Mouse (Mus musculus): ENCODE data around the gene Mgea5. TPM values are rescaled to one million over a fixed set of nuclear protein-coding genes. Genes with fewer than 3 reads are reported as not detected.
"Not testable (repeated sequence)": the region's sequence is repeated elsewhere in the genome, so short reads cannot be mapped to it uniquely, and the experiment has no call there.

Gene Mgea5
- polyA plus RNA-seq, 1 experiment from 2014 or later: 38.9 TPM

DNA sequence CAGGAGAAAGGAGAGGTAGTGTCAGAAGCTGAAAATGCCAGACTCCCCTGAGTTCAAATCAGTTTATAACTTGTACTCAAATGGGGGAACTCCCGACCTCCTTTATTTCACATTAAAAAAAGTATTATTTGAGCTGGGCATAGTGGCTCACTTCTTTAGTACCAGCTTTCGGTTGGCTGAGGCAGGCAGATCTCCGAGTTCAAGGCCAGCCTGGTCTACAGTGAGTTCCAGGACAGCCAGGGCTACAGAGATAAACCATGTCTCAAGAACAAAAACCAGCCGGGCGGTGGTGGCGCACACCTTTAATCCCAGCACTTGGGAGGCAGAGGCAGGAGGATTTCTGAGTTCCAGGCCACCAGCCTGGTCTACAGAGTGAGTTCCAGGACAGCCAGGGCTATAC is 22.2 kb upstream of the Mgea5 start:
- not testable (repeated sequence) for DNase-seq (ENCODE audit: low spot score); H3K36me3 ChIP-seq (ENCODE audit: control insufficient read depth, insufficient read depth, low read length); H3K4me2 ChIP-seq; H3K27ac ChIP-seq (ENCODE audit: low read depth, low read length); H3K4me3 ChIP-seq (ENCODE audit: low read depth, low read length); H3K9ac ChIP-seq (ENCODE audit: low read depth, low read length); ATAC-seq (replicated peaks; ENCODE audit: low FRiP score); H3K9me3 ChIP-seq (ENCODE audit: control insufficient read depth, low read length); H3K27me3 ChIP-seq (replicated peaks; ENCODE audit: control insufficient read depth, insufficient read depth, low read length)
- WGBS: 89% methylated on average over 6 of the region's 6 CpGs
- H3K4me1 ChIP-seq (replicated peaks; ENCODE audit: control insufficient read depth, insufficient read depth, low read length): peaks cover 22% of the 10 kb centered on the region

DNA sequence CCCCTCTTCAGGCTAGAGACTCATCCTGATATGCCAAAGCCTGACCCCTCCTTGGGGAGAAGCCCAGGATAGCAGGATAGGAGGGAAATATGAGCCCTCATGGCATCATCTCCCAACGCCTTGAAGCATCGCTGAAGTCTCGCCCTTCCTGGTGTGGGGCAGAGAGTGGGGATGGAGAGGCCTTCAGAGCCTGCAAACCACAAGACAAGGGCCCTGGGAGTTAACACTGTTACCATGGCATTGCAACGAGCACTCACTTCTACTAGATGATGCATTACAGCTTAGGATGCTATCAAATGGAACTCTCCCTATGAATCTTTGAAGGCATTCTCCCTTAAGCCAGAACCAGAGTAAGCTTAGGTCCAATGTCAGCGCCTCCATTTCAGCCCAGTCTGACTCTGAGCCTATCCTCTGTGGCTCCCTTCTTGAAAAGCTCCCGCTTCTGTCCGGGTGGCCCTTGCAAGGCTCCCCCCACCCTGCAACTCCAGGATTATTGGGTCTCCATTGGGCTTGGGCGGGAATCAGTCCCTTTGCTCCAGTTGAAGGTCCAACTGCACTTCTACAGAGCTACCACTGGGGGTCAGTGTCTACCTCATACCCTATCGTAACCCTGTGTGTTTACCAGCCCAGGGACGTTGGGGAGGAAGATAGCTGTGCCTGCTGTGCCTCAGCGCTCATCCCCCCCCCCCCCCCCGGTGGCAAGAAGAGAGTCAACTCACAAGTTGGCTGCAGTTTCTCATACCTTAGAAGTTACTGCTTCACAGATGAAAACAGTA is 21.1 kb upstream of the Mgea5 start:
- 21% methylated on average over 12 of the region's 12 CpGs for WGBS

GRCm38 (mm10) chr19:45803408-45803807 is 19.8 kb upstream of the Mgea5 start:
- H3K9me3 ChIP-seq (ENCODE audit: control insufficient read depth, low read length): no peaks in the 10 kb centered on the region
- peaks cover 22% of the 10 kb centered on the region for H3K4me1 ChIP-seq (replicated peaks; ENCODE audit: control insufficient read depth, insufficient read depth, low read length)
- WGBS: 28% methylated on average over 4 of the region's 4 CpGs
- no peaks in the 10 kb centered on the region for H3K36me3 ChIP-seq (ENCODE audit: control insufficient read depth, insufficient read depth, low read length)
- H3K9ac ChIP-seq (ENCODE audit: low read depth, low read length): peak overlapping the region; percentile 23; the same call in 1 of the 2 replicates
- H3K27me3 ChIP-seq (replicated peaks; ENCODE audit: control insufficient read depth, insufficient read depth, low read length): no peaks in the 10 kb centered on the region
- DNase-seq (ENCODE audit: low spot score): no peak
- no peak overlapping the region for H3K4me3 ChIP-seq (ENCODE audit: low read depth, low read length)
- 0 out of 2 replicates have a peak, but pooled peaks have one; percentile 52 for ATAC-seq (replicated peaks; ENCODE audit: low FRiP score)
- peak overlapping the region; percentile 54 for H3K4me2 ChIP-seq
- no peak overlapping the region; the same call in 1 of the 2 replicates for H3K27ac ChIP-seq (ENCODE audit: low read depth, low read length)

More for the DNA sequence above, 21.1 kb upstream of the Mgea5 start:
- no peak overlapping the region for H3K4me3 ChIP-seq (ENCODE audit: low read depth, low read length)
- H3K27me3 ChIP-seq (replicated peaks; ENCODE audit: control insufficient read depth, insufficient read depth, low read length): no peaks in the 10 kb centered on the region
- no peak overlapping the region for H3K9ac ChIP-seq (ENCODE audit: low read depth, low read length)
- H3K36me3 ChIP-seq (ENCODE audit: control insufficient read depth, insufficient read depth, low read length): no peaks in the 10 kb centered on the region
- ATAC-seq (replicated peaks; ENCODE audit: low FRiP score) (peak; percentile 58), DNase-seq (ENCODE audit: low spot score) (peak; percentile 52)
- H3K9me3 ChIP-seq (ENCODE audit: control insufficient read depth, low read length): no peaks in the 10 kb centered on the region
- peaks cover 22% of the 10 kb centered on the region for H3K4me1 ChIP-seq (replicated peaks; ENCODE audit: control insufficient read depth, insufficient read depth, low read length)
- peak overlapping the region; percentile 24; the same call in 1 of the 2 replicates for H3K4me2 ChIP-seq
- no peak overlapping the region for H3K27ac ChIP-seq (ENCODE audit: low read depth, low read length)

DNA sequence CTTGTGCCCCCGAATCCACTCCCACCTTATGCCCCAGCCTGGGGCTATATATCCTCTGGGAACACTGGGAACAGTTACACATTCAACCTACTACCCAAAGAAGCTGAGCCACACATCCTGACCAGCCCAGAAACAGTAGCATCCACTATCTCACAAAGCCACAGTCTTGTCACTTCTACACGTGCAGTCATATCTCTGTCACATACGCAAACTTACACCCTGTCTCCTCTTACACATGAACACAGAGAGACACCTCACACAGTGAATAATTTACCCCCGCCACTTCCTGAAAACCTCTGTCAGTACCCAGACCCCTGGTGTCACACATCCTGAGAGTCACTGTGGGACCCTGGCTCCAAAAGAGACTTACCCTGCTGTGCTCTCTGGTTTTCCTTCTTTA is 19.1 kb upstream of the Mgea5 start:
- DNase-seq (ENCODE audit: low spot score) (no peak), ATAC-seq (replicated peaks; ENCODE audit: low FRiP score) (peak; percentile 89)
- Histone ChIP-seq H3K4me1 (replicated peaks; ENCODE audit: control insufficient read depth, insufficient read depth, low read length) (peaks cover 22% of the 10 kb centered on the region), H3K9ac (ENCODE audit: low read depth, low read length) (peak overlapping the region; percentile 23; the same call in 1 of the 2 replicates), H3K36me3 (ENCODE audit: control insufficient read depth, insufficient read depth, low read length) (no peaks in the 10 kb centered on the region), H3K27ac (ENCODE audit: low read depth, low read length) (peak overlapping the region; percentile 68; the same call in 1 of the 2 replicates), H3K9me3 (ENCODE audit: control insufficient read depth, low read length) (0 out of 2 replicates have a peak, but pooled peaks cover 2% of the 10 kb centered on the region), H3K4me3 (ENCODE audit: low read depth, low read length) (peak overlapping the region; percentile 13; the same call in 1 of the 2 replicates), H3K27me3 (replicated peaks; ENCODE audit: control insufficient read depth, insufficient read depth, low read length) (no peaks in the 10 kb centered on the region), H3K4me2 (peak overlapping the region; percentile 54)
- 36% methylated on average over 4 of the region's 4 CpGs for WGBS

GRCm38 (mm10) chr19:45796879-45797278 is 13.2 kb upstream of the Mgea5 start:
- Histone ChIP-seq H3K4me3 (ENCODE audit: low read depth, low read length) (no peak overlapping the region), H3K4me1 (replicated peaks; ENCODE audit: control insufficient read depth, insufficient read depth, low read length) (peaks cover 4% of the 10 kb centered on the region), H3K27me3 (replicated peaks; ENCODE audit: control insufficient read depth, insufficient read depth, low read length) (no peaks in the 10 kb centered on the region), H3K36me3 (ENCODE audit: control insufficient read depth, insufficient read depth, low read length) (no peaks in the 10 kb centered on the region), H3K9me3 (ENCODE audit: control insufficient read depth, low read length) (0 out of 2 replicates have a peak, but pooled peaks cover 2% of the 10 kb centered on the region), H3K9ac (ENCODE audit: low read depth, low read length) (no peak overlapping the region), H3K27ac (ENCODE audit: low read depth, low read length) (no peak overlapping the region), H3K4me2 (no peak overlapping the region)
- ATAC-seq (replicated peaks; ENCODE audit: low FRiP score) (no peak), DNase-seq (ENCODE audit: low spot score) (no peak)
- WGBS: 75% methylated on average over 15 of the region's 15 CpGs

DNA sequence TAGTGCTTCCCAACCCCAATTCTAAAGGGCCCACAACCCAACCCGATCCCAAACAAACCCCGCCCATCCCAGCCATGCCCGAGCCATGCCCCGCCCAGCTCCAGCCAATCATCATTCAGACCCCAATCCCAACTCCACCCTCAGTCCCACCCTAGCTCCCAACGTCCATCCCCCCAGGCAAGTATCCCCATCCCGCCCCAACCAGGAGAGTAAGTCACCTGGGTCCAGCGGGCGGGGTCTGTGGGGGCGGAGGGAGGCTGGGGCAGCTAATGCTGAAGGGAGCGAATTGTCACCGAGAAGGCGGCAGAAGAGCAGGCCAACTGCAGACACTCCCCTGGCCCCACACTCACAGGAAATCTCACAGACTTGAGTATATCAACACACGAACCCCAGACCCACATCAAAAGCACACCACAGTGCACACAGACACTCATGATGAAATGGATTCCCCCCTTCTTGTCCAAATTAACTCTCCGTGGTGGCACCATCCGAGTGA is 12.5 kb upstream of the Mgea5 start:
- Histone ChIP-seq H3K4me2 (peak overlapping the region; percentile 64), H3K27ac (ENCODE audit: low read depth, low read length) (no peak overlapping the region), H3K4me3 (ENCODE audit: low read depth, low read length) (peak overlapping the region; percentile 30; the same call in 1 of the 2 replicates), H3K36me3 (ENCODE audit: control insufficient read depth, insufficient read depth, low read length) (no peaks in the 10 kb centered on the region), H3K4me1 (replicated peaks; ENCODE audit: control insufficient read depth, insufficient read depth, low read length) (peaks cover 4% of the 10 kb centered on the region), H3K9me3 (ENCODE audit: control insufficient read depth, low read length) (0 out of 2 replicates have a peak, but pooled peaks cover 2% of the 10 kb centered on the region), H3K9ac (ENCODE audit: low read depth, low read length) (no peak overlapping the region), H3K27me3 (replicated peaks; ENCODE audit: control insufficient read depth, insufficient read depth, low read length) (no peaks in the 10 kb centered on the region)
- 16% methylated on average over 15 of the region's 15 CpGs for WGBS
- peak; percentile 66 for ATAC-seq (replicated peaks; ENCODE audit: low FRiP score)
- DNase-seq (ENCODE audit: low spot score): peak; percentile 59

DNA sequence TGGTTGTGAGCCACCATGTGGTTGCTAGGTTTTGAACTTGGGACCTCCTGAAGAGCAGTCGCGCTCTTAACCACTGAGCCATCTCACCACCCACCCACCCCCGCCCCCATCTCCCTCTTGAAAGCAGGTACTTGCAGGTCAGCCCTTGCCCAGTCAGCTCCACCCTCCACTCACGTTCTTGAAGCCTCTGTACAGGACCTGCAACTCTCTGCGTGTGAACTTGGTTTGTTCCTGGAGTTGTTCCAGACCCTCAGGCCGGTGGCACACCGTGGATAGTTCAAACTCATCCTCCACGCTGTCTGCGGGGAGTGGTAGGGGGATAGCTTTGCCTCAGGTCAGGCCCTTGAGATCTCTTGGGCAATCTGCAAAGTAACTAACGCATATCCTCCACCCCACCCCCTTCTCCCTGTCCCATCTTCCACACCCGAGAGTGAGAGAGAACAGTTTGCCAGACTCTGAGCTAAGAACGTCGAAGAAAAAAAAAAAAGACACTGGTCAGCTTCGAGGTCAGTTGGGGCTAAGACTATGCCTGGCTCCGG is 11.8 kb upstream of the Mgea5 start:
- Histone ChIP-seq H3K9ac (ENCODE audit: low read depth, low read length) (no peak overlapping the region), H3K4me2 (peak overlapping the region; percentile 64), H3K4me1 (replicated peaks; ENCODE audit: control insufficient read depth, insufficient read depth, low read length) (peaks cover 4% of the 10 kb centered on the region), H3K9me3 (ENCODE audit: control insufficient read depth, low read length) (0 out of 2 replicates have a peak, but pooled peaks cover 2% of the 10 kb centered on the region), H3K27ac (ENCODE audit: low read depth, low read length) (no peak overlapping the region), H3K36me3 (ENCODE audit: control insufficient read depth, insufficient read depth, low read length) (no peaks in the 10 kb centered on the region), H3K27me3 (replicated peaks; ENCODE audit: control insufficient read depth, insufficient read depth, low read length) (no peaks in the 10 kb centered on the region), H3K4me3 (ENCODE audit: low read depth, low read length) (peak overlapping the region; percentile 30; the same call in 1 of the 2 replicates)
- WGBS: 30% methylated on average over 15 of the region's 15 CpGs
- DNase-seq (ENCODE audit: low spot score) (no peak), ATAC-seq (replicated peaks; ENCODE audit: low FRiP score) (no peak)

DNA sequence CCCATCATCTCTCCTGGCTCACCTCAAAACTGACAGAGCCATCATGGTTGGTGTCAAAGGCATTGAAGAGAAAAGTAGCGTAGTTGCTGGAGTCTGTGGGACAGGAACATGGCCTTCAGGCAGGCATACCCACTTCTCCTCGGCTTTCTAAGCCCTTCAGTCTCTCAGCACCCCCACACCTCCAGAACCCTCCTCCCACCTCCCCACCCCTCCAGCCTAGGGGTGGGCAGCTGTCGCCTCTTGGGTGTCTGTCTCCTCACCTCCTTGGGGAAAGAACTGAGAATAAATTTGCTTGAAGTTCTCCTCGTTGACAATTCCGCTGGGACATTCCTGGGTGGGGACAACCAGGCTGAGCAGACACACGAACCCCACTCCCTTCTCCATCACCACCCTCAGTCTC is 11.1 kb upstream of the Mgea5 start:
- no peak overlapping the region for H3K4me3 ChIP-seq (ENCODE audit: low read depth, low read length)
- peaks cover 4% of the 10 kb centered on the region for H3K4me1 ChIP-seq (replicated peaks; ENCODE audit: control insufficient read depth, insufficient read depth, low read length)
- H3K9ac ChIP-seq (ENCODE audit: low read depth, low read length): no peak overlapping the region
- H3K4me2 ChIP-seq: no peak overlapping the region
- no peak overlapping the region for H3K27ac ChIP-seq (ENCODE audit: low read depth, low read length)
- H3K27me3 ChIP-seq (replicated peaks; ENCODE audit: control insufficient read depth, insufficient read depth, low read length): no peaks in the 10 kb centered on the region
- no peak for ATAC-seq (replicated peaks; ENCODE audit: low FRiP score)
- WGBS: 67% methylated on average over 6 of the region's 6 CpGs
- H3K36me3 ChIP-seq (ENCODE audit: control insufficient read depth, insufficient read depth, low read length): no peaks in the 10 kb centered on the region
- H3K9me3 ChIP-seq (ENCODE audit: control insufficient read depth, low read length): 0 out of 2 replicates have a peak, but pooled peaks cover 2% of the 10 kb centered on the region
- no peak for DNase-seq (ENCODE audit: low spot score)
